Mouse (Mus musculus): ENCODE results near the gene Snrnp48.

- TF ChIP-seq CTCF (IDR thresholded peaks at IDR 0.05; ENCODE audit: low read depth), result no peak
- no peak for TF ChIP-seq EP300 (IDR thresholded peaks at IDR 0.05; ENCODE audit: low read depth)
These were observed 25.6 kb downstream of the Snrnp48 start for GRCm38 (mm10) chr13:38230177-38230821.

All from liver, embryonic 14.5 days (tissue).